Mouse (Mus musculus) embryonic facial prominence, embryonic 13.5 days (tissue): Measurements from ENCODE around the gene Cry2. TPM values are rescaled to one million over a fixed set of nuclear protein-coding genes. Genes with fewer than 3 reads are reported as not detected.
"Not testable (repeated sequence)": the region's sequence is repeated elsewhere in the genome, so short reads cannot be mapped to it uniquely, and the experiment has no call there.

Experiments
- ATAC-seq: fragments of 200-750 bp; cut with Nextera tagmentation; 2 replicates; pipeline ENCODE4 v1.8.0; 2017; ENCODE audit warnings: low read depth; ENCODE audit not compliant: insufficient number of reproducible peaks, insufficient read depth, low FRiP score, low TSS enrichment
- H3K27ac ChIP-seq: fragments of 300-500 bp; sonication (generic); 2 replicates; pipeline ENCODE4 v1.5.1; 2015; ENCODE audit warnings: moderate library complexity, mild to moderate bottlenecking, inconsistent platforms
- H3K27me3 ChIP-seq: fragments of 300-500 bp; sonication (generic); 2 replicates; pipeline ENCODE4 v1.6.1; 2015; ENCODE audit warnings: mild to moderate bottlenecking, inconsistent platforms
- H3K36me3 ChIP-seq: fragments of 300-500 bp; sonication (generic); 2 replicates; pipeline ENCODE4 v1.6.1; 2015; ENCODE audit warnings: mild to moderate bottlenecking, inconsistent platforms
- H3K4me1 ChIP-seq: fragments of 300-500 bp; sonication (generic); 2 replicates; pipeline ENCODE4 v1.6.1; 2015; ENCODE audit warnings: inconsistent platforms
- H3K4me2 ChIP-seq: fragments of 300-500 bp; sonication (generic); 2 replicates; pipeline ENCODE4 v1.6.1; 2015; ENCODE audit warnings: moderate library complexity, mild to moderate bottlenecking, inconsistent platforms
- H3K4me3 ChIP-seq: fragments of 300-500 bp; sonication (generic); 2 replicates; pipeline ENCODE4 v1.5.1; 2015; ENCODE audit warnings: mild to moderate bottlenecking, inconsistent platforms
- H3K9ac ChIP-seq: fragments of 300-500 bp; sonication (generic); 2 replicates; pipeline ENCODE4 v1.6.1; 2015; ENCODE audit warnings: mild to moderate bottlenecking, inconsistent platforms
- H3K9me3 ChIP-seq: fragments of 300-500 bp; sonication (generic); 2 replicates; pipeline ENCODE4 v1.6.1; 2016; ENCODE audit warnings: inconsistent platforms
- WGBS: fragments of 180-500 bp; shearing (Covaris S2); methylation state at CpG from one replicate; pipeline ENCODE4 v1.1.7; 2015; ENCODE audit warnings: mixed read lengths; 5-methylcytosine and 5-hydroxymethylcytosine counted together
- polyA plus RNA-seq: library from polyadenylated mRNA; unstranded; fragments of >200 nt; fragmentation: Nextera tagmentation; extraction: Ambion mirVana; gene quantifications from 2 replicates; pipeline ENCODE4 v1.2.1, GENCODE M21; 2015

The Cry2 gene
- polyA plus RNA-seq, 1 experiment from 2014 or later = 28.2 TPM

GRCm38 (mm10) chr2:92408309-92409045 lies 25.4 kb downstream of the Cry2 start:
- H3K9ac ChIP-seq = no peak overlapping the region
- WGBS = 92% methylated on average over 18 of the region's 18 CpGs
- no peaks in the 10 kb centered on the region for H3K4me1 ChIP-seq
- ATAC-seq = no peak
- H3K4me3 ChIP-seq = no peak overlapping the region
- peaks cover 96% of the 10 kb centered on the region for H3K36me3 ChIP-seq
- H3K4me2 ChIP-seq = no peak overlapping the region
- no peak overlapping the region for H3K27ac ChIP-seq
- H3K27me3 ChIP-seq = no peaks in the 10 kb centered on the region
- no peaks in the 10 kb centered on the region for H3K9me3 ChIP-seq

- H3K27me3 ChIP-seq = peaks cover 9% of the 10 kb centered on the region
- 89% methylated on average over 7 of the region's 7 CpGs for WGBS
Measured at GRCm38 (mm10) chr2:92405687-92406086, 28.2 kb downstream of the Cry2 start.

GRCm38 (mm10) chr2:92404737-92405136 lies 29.1 kb downstream of the Cry2 start:
- Histone ChIP-seq H3K4me2 (no peak overlapping the region), H3K4me3 (no peak overlapping the region), H3K4me1 (peaks cover 9% of the 10 kb centered on the region; the same call in 1 of the 2 replicates), H3K9me3 (no peaks in the 10 kb centered on the region), H3K9ac (no peak overlapping the region), H3K36me3 (peaks cover 61% of the 10 kb centered on the region), H3K27me3 (peaks cover 14% of the 10 kb centered on the region), H3K27ac (no peak overlapping the region)
- WGBS = 66% methylated on average over 6 of the region's 6 CpGs
- ATAC-seq = no peak

More at GRCm38 (mm10) chr2:92405687-92406086, 28.2 kb downstream of the Cry2 start:
- Histone ChIP-seq H3K9ac (no peak overlapping the region), H3K4me2 (no peak overlapping the region), H3K4me3 (no peak overlapping the region), H3K9me3 (no peaks in the 10 kb centered on the region), H3K4me1 (peaks cover 7% of the 10 kb centered on the region; the same call in 1 of the 2 replicates), H3K36me3 (peaks cover 71% of the 10 kb centered on the region), H3K27ac (no peak overlapping the region)
- ATAC-seq = no peak

GRCm38 (mm10) chr2:92403776-92404319 lies 30.0 kb downstream of the Cry2 start:
- Histone ChIP-seq H3K27me3 (peaks cover 17% of the 10 kb centered on the region), H3K4me2 (no peak overlapping the region), H3K27ac (no peak overlapping the region), H3K36me3 (peaks cover 53% of the 10 kb centered on the region), H3K4me1 (peaks cover 9% of the 10 kb centered on the region; the same call in 1 of the 2 replicates), H3K9me3 (no peaks in the 10 kb centered on the region), H3K4me3 (no peak overlapping the region), H3K9ac (no peak overlapping the region)
- WGBS = 91% methylated on average over 5 of the region's 5 CpGs
- ATAC-seq = no peak

GRCm38 (mm10) chr2:92402591-92403326 lies 31.1 kb downstream of the Cry2 start:
- Histone ChIP-seq H3K4me1 (peaks cover 9% of the 10 kb centered on the region; the same call in 1 of the 2 replicates), H3K4me3 (no peak overlapping the region), H3K4me2 (no peak overlapping the region), H3K27ac (no peak overlapping the region), H3K36me3 (peaks cover 42% of the 10 kb centered on the region), H3K27me3 (peaks cover 17% of the 10 kb centered on the region), H3K9me3 (no peaks in the 10 kb centered on the region), H3K9ac (no peak overlapping the region)
- ATAC-seq = no peak
- WGBS = 74% methylated on average over 4 of the region's 4 CpGs

GRCm38 (mm10) chr2:92401091-92401561 lies 32.7 kb downstream of the Cry2 start, which contains the start of gene Mapk8ip1:
TSS of gene Mapk8ip1 (minus strand) at chr2:92401263.
- 1% methylated on average over 40 of the region's 59 CpGs for WGBS
- peaks cover 27% of the 10 kb centered on the region for H3K36me3 ChIP-seq
- peak within 1 kb of the TSS; percentile 76 for H3K9ac ChIP-seq
- peak within 1 kb of the TSS; percentile 90 for H3K4me2 ChIP-seq
- H3K27ac ChIP-seq = no peak within 1 kb of the TSS
- peaks cover 17% of the 10 kb centered on the region for H3K27me3 ChIP-seq
- H3K4me1 ChIP-seq = peaks cover 9% of the 10 kb centered on the region; the same call in 1 of the 2 replicates
- no peaks in the 10 kb centered on the region for H3K9me3 ChIP-seq
- H3K4me3 ChIP-seq = peak within 1 kb of the TSS; percentile 64
- ATAC-seq = 0 out of 2 replicates have a peak, but pooled peaks have one; percentile 60

- Histone ChIP-seq H3K36me3 (peaks cover 23% of the 10 kb centered on the region), H3K27me3 (peaks cover 17% of the 10 kb centered on the region), H3K4me1 (peaks cover 9% of the 10 kb centered on the region; the same call in 1 of the 2 replicates), H3K4me3 (peak overlapping the region; percentile 64), H3K9ac (peak overlapping the region; percentile 76), H3K9me3 (no peaks in the 10 kb centered on the region), H3K4me2 (peak overlapping the region; percentile 90), H3K27ac (no peak overlapping the region)
- no peak for ATAC-seq
- 2% methylated on average over 22 of the region's 22 CpGs for WGBS
Measured at GRCm38 (mm10) chr2:92400682-92401081, 33.2 kb downstream of the Cry2 start.

- not testable (repeated sequence) for H3K27ac ChIP-seq, H3K9ac ChIP-seq, H3K4me1 ChIP-seq, H3K4me3 ChIP-seq, ATAC-seq, H3K9me3 ChIP-seq, H3K4me2 ChIP-seq
- H3K36me3 ChIP-seq = peaks cover 15% of the 10 kb centered on the region
- H3K27me3 ChIP-seq = peaks cover 17% of the 10 kb centered on the region
- 73% methylated on average over 3 of the region's 4 CpGs for WGBS
Measured at GRCm38 (mm10) chr2:92399877-92400276, 34.0 kb downstream of the Cry2 start.

GRCm38 (mm10) chr2:92397436-92397835 lies 36.4 kb downstream of the Cry2 start:
- 77% methylated on average over 1 of the region's 1 CpGs for WGBS
- no peak overlapping the region for H3K9ac ChIP-seq
- no peak overlapping the region for H3K4me3 ChIP-seq
- no peak overlapping the region for H3K4me2 ChIP-seq
- H3K27ac ChIP-seq = no peak overlapping the region
- no peaks in the 10 kb centered on the region for H3K9me3 ChIP-seq
- peaks cover 15% of the 10 kb centered on the region for H3K4me1 ChIP-seq
- no peaks in the 10 kb centered on the region for H3K36me3 ChIP-seq
- peaks cover 17% of the 10 kb centered on the region for H3K27me3 ChIP-seq
- no peak for ATAC-seq

- no peaks in the 10 kb centered on the region for H3K36me3 ChIP-seq
- H3K27me3 ChIP-seq = peaks cover 7% of the 10 kb centered on the region
- H3K4me3 ChIP-seq = no peak overlapping the region
- H3K4me2 ChIP-seq = no peak overlapping the region
- H3K9ac ChIP-seq = no peak overlapping the region
- H3K27ac ChIP-seq = no peak overlapping the region
- H3K4me1 ChIP-seq = peaks cover 23% of the 10 kb centered on the region
- ATAC-seq = no peak
- no peaks in the 10 kb centered on the region for H3K9me3 ChIP-seq
- WGBS = 83% methylated on average over 3 of the region's 3 CpGs
Measured at GRCm38 (mm10) chr2:92395535-92395934, 38.3 kb downstream of the Cry2 start.
